Mouse (Mus musculus) adrenal gland, postnatal 14 days (tissue): Measurements from ENCODE around the gene Rnpep. TPM values are rescaled to one million over a fixed set of nuclear protein-coding genes. Genes with fewer than 3 reads are reported as not detected.

Experiments
- total RNA-seq: library from RNA; stranded (reverse); gene quantifications from 2 replicates; pipeline ENCODE4 v1.2.3, GENCODE M21; 2021

The Rnpep gene
- total RNA-seq, 1 experiment from 2014 or later = 46.8 TPM

Other genes starting within 250 kb of the Rnpep start
- gene Lgr6, start 178.8 kb downstream of the Rnpep start, total RNA-seq = 15.1 and 22.0 TPM in 2 replicates
- gene Ptpn7, start 151.4 kb downstream of the Rnpep start, total RNA-seq = 1.1 and 3.9 TPM in 2 replicates
- 41.9 and 57.3 TPM in 2 replicates for gene Arl8a, start 137.3 kb downstream of the Rnpep start, total RNA-seq
- 1.8 and 2.4 TPM in 2 replicates for gene Gpr37l1, start 116.4 kb downstream of the Rnpep start, total RNA-seq
- gene Elf3, start 25.5 kb downstream of the Rnpep start, total RNA-seq = 0.30 TPM in 2 replicates
- gene Timm17a, start 29.7 kb upstream of the Rnpep start, total RNA-seq = 256 and 274 TPM in 2 replicates
- 1.7 and 3.7 TPM in 2 replicates for gene Lmod1, start 40.7 kb upstream of the Rnpep start, total RNA-seq
- gene Shisa4, start 91.2 kb upstream of the Rnpep start, total RNA-seq = 8.7 and 10.6 TPM in 2 replicates
- gene Ipo9, start 146.4 kb upstream of the Rnpep start, total RNA-seq = 72.6 and 73.7 TPM in 2 replicates